Mouse (Mus musculus) regulatory T cell (primary cell): ENCODE measurements at regions not wholly inside any gene's neighbourhood (a gene's known extent, or its start where the extent isn't known, plus 50 kb on each side); places are given as distances from the start of the nearest gene placed in this dataset.

Experiments
- in situ Hi-C: fragments of 300-600 bp; cut with MboI, MseI; formaldehyde crosslinking; loops from one replicate; pipeline ENCODE4 v1.15.1; 2025; ENCODE audit warnings: high pct_unique_total_duplicates

GRCm38 (mm10) chr1:73857497-73857896 lies 266.8 kb downstream of the Tns1 start:
- in situ Hi-C loops = no loop called here

DNA sequence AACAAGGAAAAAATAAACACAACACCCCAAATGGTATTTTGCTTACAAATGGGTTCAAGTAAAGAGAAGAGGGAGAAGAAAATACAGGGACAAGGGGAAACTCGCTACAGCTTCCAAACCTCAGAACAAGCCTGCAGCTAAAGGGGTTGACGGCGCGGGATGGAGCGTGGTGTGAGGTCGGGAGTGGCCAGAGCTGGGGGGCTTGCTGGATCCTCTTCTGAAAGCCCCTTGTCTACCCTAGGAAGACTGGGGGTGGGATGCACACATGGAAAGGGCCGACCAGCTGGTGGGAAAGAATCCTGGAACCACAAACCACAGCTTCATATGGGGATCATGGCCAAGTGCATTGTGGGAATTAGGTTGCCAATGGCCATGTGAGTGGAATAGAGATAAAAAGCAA lies 267.4 kb downstream of the Tns1 start:
- in situ Hi-C loops = no loop called here

DNA sequence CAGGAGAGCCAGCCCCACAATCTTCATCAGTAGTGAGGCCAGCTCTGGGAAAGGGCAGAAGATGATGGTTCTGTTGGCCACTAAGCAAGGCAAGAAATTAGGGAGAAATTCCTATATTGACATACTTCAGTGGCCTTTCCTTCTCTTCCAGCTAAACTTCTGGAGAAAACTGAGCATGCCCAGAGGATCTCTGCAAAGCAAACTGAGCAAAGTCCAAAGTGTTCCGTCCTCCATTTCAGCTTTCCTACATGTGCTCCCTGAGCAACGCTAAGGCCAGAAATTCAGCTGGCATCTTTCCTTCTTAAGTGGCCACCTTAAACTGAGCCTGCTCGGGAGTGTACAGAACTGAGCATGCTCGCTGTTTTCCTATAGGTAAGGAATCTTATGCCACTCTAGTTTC lies 268.9 kb downstream of the Tns1 start:
- in situ Hi-C loops = no loop called here

- in situ Hi-C loops = no loop called here
Observed at GRCm38 (mm10) chr1:73853851-73854250, 270.4 kb downstream of the Tns1 start.

DNA sequence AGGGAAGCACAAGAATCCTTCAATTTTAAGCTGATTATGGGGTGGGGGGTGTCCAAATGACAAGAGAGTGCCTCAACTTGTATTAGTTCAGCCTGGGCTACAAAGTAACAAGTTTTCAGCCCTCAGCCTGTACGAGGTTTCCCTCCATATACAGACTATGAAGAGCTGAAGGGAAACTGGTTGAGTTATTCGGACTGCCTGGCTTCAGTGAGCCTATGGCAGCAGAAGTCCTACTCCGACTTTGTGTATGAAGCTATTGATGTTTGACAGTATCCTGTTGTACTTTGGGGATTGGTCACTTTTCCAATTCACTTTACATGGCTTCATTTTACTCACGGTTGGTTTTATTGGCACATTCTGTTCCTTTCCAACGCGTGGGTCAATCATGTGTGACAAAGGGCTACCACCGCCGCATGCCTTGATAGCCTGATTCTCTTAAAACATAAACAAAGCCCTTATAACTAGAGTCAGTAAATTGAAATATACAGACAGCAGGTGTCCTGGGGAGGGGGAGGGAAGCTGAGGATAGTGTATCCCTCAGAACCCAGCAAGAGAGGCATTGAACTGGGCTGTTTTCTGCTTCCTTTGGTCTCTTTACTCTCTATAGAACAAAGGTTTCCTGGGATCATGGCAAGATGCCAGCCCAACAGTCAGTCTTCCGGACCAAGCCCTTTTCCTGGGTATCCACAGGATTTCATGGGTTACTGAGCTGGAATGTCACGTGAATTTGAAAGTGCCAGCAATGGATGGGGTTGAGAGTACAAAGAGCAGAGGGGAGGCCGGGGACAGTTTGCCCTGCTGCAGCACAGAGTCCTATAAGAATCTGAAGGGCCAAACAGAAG lies 273.9 kb downstream of the Tns1 start:
- in situ Hi-C loops = no loop called here

- in situ Hi-C loops = no loop called here
Observed at GRCm38 (mm10) chr1:73848370-73848769, 275.9 kb downstream of the Tns1 start.

- in situ Hi-C loops = no loop called here
Observed at GRCm38 (mm10) chr1:73847126-73847525, 277.1 kb downstream of the Tns1 start.

- in situ Hi-C loops = no loop called here
Observed at GRCm38 (mm10) chr1:73845115-73845514, 279.1 kb downstream of the Tns1 start.

DNA sequence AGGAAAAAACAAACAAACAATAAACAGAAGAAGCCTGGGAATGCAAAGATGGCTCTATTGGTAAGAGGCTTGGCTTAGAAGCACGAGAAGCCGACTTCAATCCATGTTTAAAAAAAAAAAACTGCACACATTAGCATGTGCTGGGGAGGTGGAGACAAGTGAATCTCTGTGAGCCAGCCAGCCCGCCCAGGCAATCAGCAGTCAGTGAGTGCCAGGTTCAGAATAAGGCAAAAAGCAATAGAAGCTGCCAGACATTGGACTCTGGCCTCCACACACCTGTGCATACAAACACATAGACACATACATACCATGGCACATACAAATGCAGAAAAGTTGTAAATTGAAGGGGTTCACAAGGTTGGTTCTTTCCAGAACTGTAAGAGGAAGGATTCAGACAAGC lies 279.7 kb downstream of the Tns1 start:
- in situ Hi-C loops = no loop called here

GRCm38 (mm10) chr1:73839351-73839750 lies 284.9 kb downstream of the Tns1 start:
- in situ Hi-C loops = no loop called here

- in situ Hi-C loops = no loop called here
Observed at GRCm38 (mm10) chr1:73836680-73837079, 287.6 kb downstream of the Tns1 start.

DNA sequence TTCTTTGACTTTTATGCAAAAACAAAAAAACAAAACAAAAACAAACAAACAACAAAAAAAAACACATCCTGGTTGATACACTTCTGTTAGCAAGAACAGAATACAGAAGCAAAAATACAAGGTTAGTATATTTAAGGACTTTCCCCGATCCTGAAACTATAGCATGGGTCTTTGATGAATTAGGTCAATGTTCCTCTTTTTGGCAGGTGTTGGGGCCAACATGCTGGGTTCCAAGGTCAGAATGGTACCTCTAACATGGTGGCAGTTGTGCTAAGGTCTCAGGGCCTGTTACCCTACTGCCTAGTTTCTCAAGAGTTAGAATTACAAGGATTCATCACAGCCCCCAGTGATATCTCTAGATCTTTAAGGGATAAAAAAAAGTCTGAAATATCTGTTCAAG lies 289.7 kb downstream of the Tns1 start:
- in situ Hi-C loops = no loop called here

- in situ Hi-C loops = no loop called here
Observed at GRCm38 (mm10) chr1:73830486-73831132, 293.6 kb downstream of the Tns1 start.

DNA sequence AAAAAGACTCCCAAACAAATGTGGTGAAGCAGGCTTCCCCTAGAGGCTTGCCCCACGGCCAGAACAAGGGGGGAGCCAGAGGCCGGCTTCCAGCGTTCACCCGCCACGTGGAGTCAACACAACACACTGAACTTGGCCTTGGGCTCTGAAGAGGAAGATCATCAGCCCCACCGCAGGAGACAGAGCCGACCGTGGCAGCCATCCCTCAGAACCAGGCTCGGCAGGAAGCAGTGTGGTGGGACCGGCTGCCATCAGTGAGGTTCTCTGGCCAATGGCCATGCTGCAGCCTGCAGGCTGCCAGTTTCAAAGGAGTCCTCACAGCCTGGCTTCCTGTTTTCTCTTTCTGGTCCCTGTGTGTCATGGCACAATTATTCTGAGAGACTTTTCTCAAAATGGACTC lies 295.3 kb downstream of the Tns1 start:
- in situ Hi-C loops = loop anchor here (5.0 kb wide), 1 partner anchor 967 kb away; no protein-coding TSS in a partner anchor

DNA sequence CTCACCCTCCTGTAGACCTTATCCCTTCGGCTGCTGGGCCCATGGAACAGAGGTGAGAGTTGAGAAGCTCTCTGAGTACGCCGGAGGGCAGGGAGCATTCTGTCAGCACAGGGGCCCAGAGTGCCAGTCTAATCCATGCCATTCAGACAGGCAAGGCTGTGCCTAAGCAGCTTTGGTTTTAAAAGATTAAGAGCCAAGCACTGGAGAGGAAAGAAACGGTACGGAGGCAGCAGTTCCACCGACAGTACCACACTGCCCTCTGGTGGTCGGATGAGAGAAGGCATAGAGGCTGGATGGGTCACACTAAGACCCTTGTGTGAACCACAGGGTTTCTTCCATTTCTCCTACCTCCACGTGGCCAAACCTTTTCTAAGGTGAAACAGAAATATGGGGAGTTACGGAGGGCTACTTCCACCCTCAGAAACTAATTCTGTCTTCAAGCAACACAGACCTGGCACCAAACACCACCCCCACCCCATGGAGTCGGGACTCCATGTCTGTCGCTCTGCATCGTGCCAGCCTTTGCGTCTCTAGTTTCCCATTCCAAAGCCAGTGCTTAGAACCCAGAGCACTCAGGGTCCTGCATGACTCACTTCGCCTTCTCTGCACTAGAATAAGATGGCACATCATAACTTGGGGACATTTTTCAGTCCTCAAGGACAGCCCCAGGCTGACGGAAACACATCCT lies 297.9 kb downstream of the Tns1 start:
- in situ Hi-C loops = loop anchor here (5.0 kb wide), 1 partner anchor 964 kb away; no protein-coding TSS in a partner anchor

- in situ Hi-C loops = loop anchor here (5.0 kb wide), 1 partner anchor 962 kb away; no protein-coding TSS in a partner anchor
Observed at GRCm38 (mm10) chr1:73824406-73825184, 299.7 kb downstream of the Tns1 start.

GRCm38 (mm10) chr1:73823726-73824125 lies 300.5 kb downstream of the Tns1 start:
- in situ Hi-C loops = no loop called here

DNA sequence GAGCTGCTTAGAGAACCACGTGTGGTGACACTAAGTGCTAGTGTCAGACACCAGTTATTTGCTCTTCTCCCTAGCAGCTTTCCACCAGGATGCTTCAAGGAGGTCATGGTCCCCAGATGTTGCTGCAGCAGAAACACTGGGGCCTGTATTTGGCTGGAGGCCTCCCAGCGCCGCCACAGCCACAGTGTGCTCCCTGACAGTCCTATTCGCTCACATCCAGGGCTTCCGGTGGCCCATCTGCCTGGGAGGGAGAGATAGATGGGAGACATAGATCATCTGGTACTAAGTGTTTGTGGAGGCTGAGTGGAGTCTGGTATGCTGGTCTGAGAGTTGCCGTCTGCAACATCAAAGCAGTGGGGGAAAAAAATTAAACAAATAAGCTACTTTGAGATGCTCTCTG lies 301.6 kb downstream of the Tns1 start:
- in situ Hi-C loops = no loop called here

DNA sequence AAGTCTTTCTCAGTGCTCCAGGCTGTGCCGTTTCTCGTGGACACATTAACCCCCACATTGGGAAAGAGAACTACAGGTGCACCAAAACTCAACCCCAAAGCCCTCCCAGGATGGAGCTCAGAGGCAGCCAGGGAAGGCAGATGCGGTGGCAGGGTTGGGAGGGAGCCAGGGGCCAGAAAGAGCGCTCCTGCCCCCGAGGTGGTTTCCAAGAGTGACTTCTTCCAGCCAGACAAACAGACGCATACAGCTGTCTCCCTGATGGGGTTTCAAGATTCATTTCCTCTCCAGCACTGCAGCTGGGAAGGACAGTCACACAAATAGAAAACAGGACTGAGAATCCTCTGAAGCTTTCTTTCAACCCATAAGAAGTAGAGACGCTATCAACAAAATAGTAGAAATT lies 303.5 kb downstream of the Tns1 start:
- in situ Hi-C loops = no loop called here

GRCm38 (mm10) chr1:73807206-73807605 lies 317.0 kb downstream of the Tns1 start:
- in situ Hi-C loops = no loop called here

DNA sequence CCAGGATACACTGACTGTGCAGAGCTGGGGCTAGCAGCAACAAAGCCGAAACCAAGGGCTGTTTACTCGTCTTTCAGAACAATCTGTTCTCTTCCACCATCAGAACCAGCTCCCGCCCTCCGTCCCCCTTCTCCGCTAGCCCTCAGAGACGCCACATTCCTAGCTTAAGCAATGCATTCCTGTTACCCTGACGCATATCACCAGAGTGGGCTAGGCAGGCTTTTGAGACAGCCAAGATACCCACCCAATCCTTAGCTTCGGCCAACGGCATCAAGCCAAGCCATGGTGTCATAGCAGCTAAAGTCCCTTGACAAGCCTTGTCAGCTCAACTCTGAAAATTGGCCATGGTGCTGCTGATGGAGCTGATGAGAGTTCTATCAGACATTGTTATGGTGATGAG lies 319.1 kb downstream of the Tns1 start:
- in situ Hi-C loops = no loop called here

DNA sequence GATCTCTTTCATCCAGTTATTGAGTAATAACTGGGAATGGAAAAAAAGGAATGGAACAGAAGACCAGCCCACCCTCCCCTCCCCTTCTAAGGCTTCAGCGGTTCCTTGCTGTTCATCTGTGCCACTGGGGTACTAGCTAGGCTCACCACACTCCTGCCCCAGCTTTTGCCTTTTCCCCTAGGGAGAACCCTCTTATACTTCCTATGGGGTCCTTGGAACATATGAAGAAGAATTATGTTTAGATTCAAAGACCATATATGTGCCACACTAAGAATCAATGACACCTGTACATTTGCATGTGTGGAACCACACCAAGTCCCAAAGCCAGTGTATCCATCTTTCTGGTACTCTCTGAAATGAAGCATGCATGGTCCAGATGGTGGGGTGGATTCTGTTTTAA lies 324.3 kb downstream of the Tns1 start:
- in situ Hi-C loops = no loop called here
